Mouse (Mus musculus) adrenal gland, adult 18-20 months (tissue): ENCODE measurements at regions not wholly inside any gene's neighbourhood (a gene's known extent, or its start where the extent isn't known, plus 50 kb on each side); places are given as distances from the start of the nearest gene placed in this dataset.

Source experiments
- DNase-seq, 2 experiments: peaks; one replicate each; pipeline ENCODE4 v3.0.0; 2021 to 2022; ENCODE audit warnings: low spot score in 2 of 2

GRCm38 (mm10) chr6:127298105-127298504 lies 146.1 kb upstream of the Ccnd2 start:
- DNase-seq = no peak

- DNase-seq = no peak
These were observed 135.2 kb upstream of the Parp11 start for GRCm38 (mm10) chr6:127311192-127312054.

- no peak for DNase-seq
These were observed 129.3 kb upstream of the Parp11 start for GRCm38 (mm10) chr6:127317309-127317708.

- DNase-seq = no peak
These were observed 127.7 kb upstream of the Parp11 start for GRCm38 (mm10) chr6:127318746-127319582.

GRCm38 (mm10) chr6:127320600-127320999 lies 126.0 kb upstream of the Parp11 start:
- no peak for DNase-seq

- DNase-seq = no peak
These were observed 125.6 kb upstream of the Parp11 start for GRCm38 (mm10) chr6:127321031-127321430.

- no peak for DNase-seq
These were observed 124.2 kb upstream of the Parp11 start for GRCm38 (mm10) chr6:127322398-127322797.

GRCm38 (mm10) chr6:127324984-127325383 lies 121.7 kb upstream of the Parp11 start:
- peak; percentile 57 to 59 for DNase-seq

- no peak for DNase-seq
These were observed 120.9 kb upstream of the Parp11 start for GRCm38 (mm10) chr6:127325596-127326332.

GRCm38 (mm10) chr6:127326333-127326729 lies 120.3 kb upstream of the Parp11 start:
- no peak for DNase-seq

- DNase-seq = no peak
These were observed 117.2 kb upstream of the Parp11 start for GRCm38 (mm10) chr6:127329191-127330014.

GRCm38 (mm10) chr6:127330015-127330705 lies 116.5 kb upstream of the Parp11 start:
- DNase-seq = peak; percentile 75 to 80

- DNase-seq = no peak
These were observed 115.5 kb upstream of the Parp11 start for GRCm38 (mm10) chr6:127331091-127331490.

- no peak for DNase-seq
These were observed 112.4 kb upstream of the Parp11 start for GRCm38 (mm10) chr6:127334256-127334655.

GRCm38 (mm10) chr6:127335462-127335886 lies 111.2 kb upstream of the Parp11 start:
- DNase-seq = no peak

GRCm38 (mm10) chr6:127335996-127336660 lies 110.5 kb upstream of the Parp11 start:
- DNase-seq = no peak

GRCm38 (mm10) chr6:127336681-127337397 lies 109.8 kb upstream of the Parp11 start:
- no peak for DNase-seq

- DNase-seq = no peak
These were observed 109.2 kb upstream of the Parp11 start for GRCm38 (mm10) chr6:127337398-127337871.
